Mouse (Mus musculus) heart, postnatal 10 days (tissue): ENCODE results near the gene Frmd7. TPM values are rescaled to one million over a fixed set of nuclear protein-coding genes. Genes with fewer than 3 reads are reported as not detected.

ENCODE experiments used
- DNase-seq, 2 experiments: peaks; one replicate each; pipeline ENCODE4 v3.0.0; 2021
- intact Hi-C: fragments of 180-260 bp; cut with DNase I; formaldehyde crosslinking; loops from one replicate; pipeline ENCODE4 v1.15.1; 2025
- total RNA-seq, 2 experiments: library from RNA; stranded (reverse); gene quantifications; 2 replicates each; pipeline ENCODE4 v1.2.3; 2021

Gene Frmd7
- total RNA-seq, 2 experiments from 2014 or later = not detected

GRCm38 (mm10) chrX:50874246-50875002 lies 68.1 kb downstream of the Frmd7 start:
- DNase-seq = no peak
- intact Hi-C loops = no loop called here

- DNase-seq = no peak
- intact Hi-C loops = no loop called here
Observed at GRCm38 (mm10) chrX:50864734-50865133, 77.8 kb downstream of the Frmd7 start.

- no peak for DNase-seq
- intact Hi-C loops = no loop called here
Observed at GRCm38 (mm10) chrX:50863771-50864170, 78.7 kb downstream of the Frmd7 start.

- no peak for DNase-seq
- intact Hi-C loops = no loop called here
Observed at GRCm38 (mm10) chrX:50850428-50851184, 91.9 kb downstream of the Frmd7 start.

Other genes with a start within 250 kb of the Frmd7 start
- 1 to 10 TPM; 2.6 to 3.0 TPM for gene Stk26, start 101.7 kb downstream of the Frmd7 start, total RNA-seq
- 10 to 100 TPM; 31.4 to 32.6 TPM for gene Rap2c, start 75.3 kb upstream of the Frmd7 start, total RNA-seq